Mouse (Mus musculus): ENCODE measurements around the gene Tmprss11b.

- TF ChIP-seq POLR2A (IDR thresholded peaks at IDR 0.05; ENCODE audit: low read depth, low read length) (no peak), CTCF (IDR thresholded peaks at IDR 0.05; ENCODE audit: extremely low read depth, insufficient read depth, insufficient read length, insufficient replicate concordance) (no peak)
Observed at GRCm38 (mm10) chr5:86676262-86676661, at the start of gene Tmprss11b.
